Mouse (Mus musculus): ENCODE measurements around the gene Ppp1r11. TPM values are rescaled to one million over a fixed set of nuclear protein-coding genes. Genes with fewer than 3 reads are reported as not detected.

Gene Ppp1r11
- polyA plus RNA-seq, 1 experiment from 2014 or later = 127 TPM

- Histone ChIP-seq H3K9ac (no peak overlapping the region), H3K4me3 (replicated peaks) (no peak overlapping the region), H3K4me2 (no peak overlapping the region), H3K4me1 (peaks cover 21% of the 10 kb centered on the region), H3K27me3 (peaks cover 8% of the 10 kb centered on the region), H3K9me3 (replicated peaks) (no peaks in the 10 kb centered on the region), H3K36me3 (no peaks in the 10 kb centered on the region), H3K27ac (no peak overlapping the region)
- WGBS = 33% methylated on average over 5 of the region's 5 CpGs
- ATAC-seq (replicated peaks; ENCODE audit: low FRiP score) = no peak; the same call in 1 of the 2 replicates
Measured at GRCm38 (mm10) chr17:36982253-36983155, 31.0 kb upstream of the Ppp1r11 start.

GRCm38 (mm10) chr17:36981845-36982244 lies 30.3 kb upstream of the Ppp1r11 start:
- Histone ChIP-seq H3K4me2 (peak overlapping the region; percentile 54), H3K27me3 (peaks cover 4% of the 10 kb centered on the region), H3K4me3 (replicated peaks) (peak overlapping the region; percentile 22), H3K9me3 (replicated peaks) (no peaks in the 10 kb centered on the region), H3K27ac (no peak overlapping the region), H3K4me1 (peaks cover 21% of the 10 kb centered on the region), H3K9ac (no peak overlapping the region), H3K36me3 (no peaks in the 10 kb centered on the region)
- 3% methylated on average over 4 of the region's 4 CpGs for WGBS
- ATAC-seq (replicated peaks; ENCODE audit: low FRiP score) = no peak

GRCm38 (mm10) chr17:36981221-36981813 lies 29.8 kb upstream of the Ppp1r11 start, which contains the start of gene 2410137M14Rik:
2410137M14Rik (minus strand) TSS chr17:36981237.
- Histone ChIP-seq H3K27ac (no peak within 1 kb of the TSS), H3K9ac (no peak within 1 kb of the TSS), H3K27me3 (peaks cover 4% of the 10 kb centered on the region), H3K36me3 (no peaks in the 10 kb centered on the region), H3K4me2 (peak within 1 kb of the TSS; percentile 54), H3K4me1 (peaks cover 21% of the 10 kb centered on the region), H3K4me3 (replicated peaks) (peak within 1 kb of the TSS; percentile 22), H3K9me3 (replicated peaks) (no peaks in the 10 kb centered on the region)
- ATAC-seq (replicated peaks; ENCODE audit: low FRiP score) = peak; percentile 54
- WGBS = 8% methylated on average over 18 of the region's 18 CpGs

- no peaks in the 10 kb centered on the region for H3K4me1 ChIP-seq
- no peaks in the 10 kb centered on the region for H3K9me3 ChIP-seq (replicated peaks)
- no peaks in the 10 kb centered on the region for H3K27me3 ChIP-seq
- no peak for ATAC-seq (replicated peaks; ENCODE audit: low FRiP score)
- no peak overlapping the region for H3K4me3 ChIP-seq (replicated peaks)
- no peak overlapping the region for H3K4me2 ChIP-seq
- whole genome bisulfite sequencing = 57% methylated on average over 8 of the region's 8 CpGs
- H3K27ac ChIP-seq = no peak overlapping the region
- H3K36me3 ChIP-seq = no peaks in the 10 kb centered on the region
- no peak overlapping the region for H3K9ac ChIP-seq
Measured at GRCm38 (mm10) chr17:36973271-36973787, 21.8 kb upstream of the Ppp1r11 start.

GRCm38 (mm10) chr17:36972791-36973190 lies 21.2 kb upstream of the Ppp1r11 start:
- H3K4me2 ChIP-seq = no peak overlapping the region
- 81% methylated on average over 3 of the region's 3 CpGs for WGBS
- H3K4me1 ChIP-seq = no peaks in the 10 kb centered on the region
- no peak overlapping the region for H3K27ac ChIP-seq
- H3K9ac ChIP-seq = no peak overlapping the region
- no peaks in the 10 kb centered on the region for H3K36me3 ChIP-seq
- no peaks in the 10 kb centered on the region for H3K27me3 ChIP-seq
- no peak overlapping the region for H3K4me3 ChIP-seq (replicated peaks)
- H3K9me3 ChIP-seq (replicated peaks) = no peaks in the 10 kb centered on the region
- ATAC-seq (replicated peaks; ENCODE audit: low FRiP score) = no peak

GRCm38 (mm10) chr17:36971172-36971850 lies 19.8 kb upstream of the Ppp1r11 start:
- Histone ChIP-seq H3K9ac (no peak overlapping the region), H3K4me3 (replicated peaks) (no peak overlapping the region), H3K36me3 (no peaks in the 10 kb centered on the region), H3K4me1 (no peaks in the 10 kb centered on the region), H3K27me3 (no peaks in the 10 kb centered on the region), H3K4me2 (no peak overlapping the region), H3K27ac (no peak overlapping the region), H3K9me3 (replicated peaks) (no peaks in the 10 kb centered on the region)
- WGBS = 86% methylated on average over 6 of the region's 6 CpGs
- no peak for ATAC-seq (replicated peaks; ENCODE audit: low FRiP score)

- no peak overlapping the region for H3K4me2 ChIP-seq
- no peak overlapping the region for H3K27ac ChIP-seq
- 86% methylated on average over 14 of the region's 14 CpGs for WGBS
- H3K4me1 ChIP-seq = no peaks in the 10 kb centered on the region
- no peaks in the 10 kb centered on the region for H3K9me3 ChIP-seq (replicated peaks)
- H3K9ac ChIP-seq = no peak overlapping the region
- H3K36me3 ChIP-seq = no peaks in the 10 kb centered on the region
- ATAC-seq (replicated peaks; ENCODE audit: low FRiP score) = no peak
- no peaks in the 10 kb centered on the region for H3K27me3 ChIP-seq
- H3K4me3 ChIP-seq (replicated peaks) = no peak overlapping the region
Measured at GRCm38 (mm10) chr17:36970316-36970890, 18.9 kb upstream of the Ppp1r11 start.

- Histone ChIP-seq H3K9ac (no peak overlapping the region), H3K9me3 (replicated peaks) (no peaks in the 10 kb centered on the region), H3K4me2 (no peak overlapping the region), H3K4me1 (no peaks in the 10 kb centered on the region), H3K27me3 (no peaks in the 10 kb centered on the region), H3K27ac (no peak overlapping the region), H3K36me3 (no peaks in the 10 kb centered on the region), H3K4me3 (replicated peaks) (no peak overlapping the region)
- ATAC-seq (replicated peaks; ENCODE audit: low FRiP score) = no peak
- whole genome bisulfite sequencing = 85% methylated on average over 1 of the region's 1 CpGs
Measured at GRCm38 (mm10) chr17:36966875-36967274, 15.3 kb upstream of the Ppp1r11 start.

- H3K27me3 ChIP-seq = no peaks in the 10 kb centered on the region
- peaks cover 15% of the 10 kb centered on the region for H3K4me1 ChIP-seq
- no peak for ATAC-seq (replicated peaks; ENCODE audit: low FRiP score)
- H3K9ac ChIP-seq = no peak overlapping the region
- H3K27ac ChIP-seq = no peak overlapping the region
- H3K36me3 ChIP-seq = peaks cover 6% of the 10 kb centered on the region
- no peaks in the 10 kb centered on the region for H3K9me3 ChIP-seq (replicated peaks)
- WGBS = 74% methylated on average over 1 of the region's 1 CpGs
- no peak overlapping the region for H3K4me2 ChIP-seq
- H3K4me3 ChIP-seq (replicated peaks) = no peak overlapping the region
Measured at GRCm38 (mm10) chr17:36961125-36961524, 9.6 kb upstream of the Ppp1r11 start.

- peak; percentile 24; the same call in 1 of the 2 replicates for ATAC-seq (replicated peaks; ENCODE audit: low FRiP score)
- 9% methylated on average over 12 of the region's 12 CpGs for WGBS
- H3K27ac ChIP-seq = peak overlapping the region; percentile 85
- no peaks in the 10 kb centered on the region for H3K9me3 ChIP-seq (replicated peaks)
- peak overlapping the region; percentile 74 for H3K9ac ChIP-seq
- H3K4me1 ChIP-seq = peaks cover 15% of the 10 kb centered on the region
- peaks cover 22% of the 10 kb centered on the region for H3K36me3 ChIP-seq
- H3K4me3 ChIP-seq (replicated peaks) = peak overlapping the region; percentile 76
- peak overlapping the region; percentile 78 for H3K4me2 ChIP-seq
- no peaks in the 10 kb centered on the region for H3K27me3 ChIP-seq
Measured at GRCm38 (mm10) chr17:36958884-36959283, 7.3 kb upstream of the Ppp1r11 start.

GRCm38 (mm10) chr17:36957999-36958743 lies 6.6 kb upstream of the Ppp1r11 start, which contains the start of the genes Znrd1 and Znrd1as:
Znrd1 (minus strand) TSS chr17:36958559.
Znrd1as (plus strand) TSS chr17:36958592.
- ATAC-seq (replicated peaks; ENCODE audit: low FRiP score) = peak; percentile 99
- H3K9ac ChIP-seq = peak within 1 kb of the TSS; percentile 74
- WGBS = under 1% methylated on average over 46 of the region's 46 CpGs
- H3K9me3 ChIP-seq (replicated peaks) = no peaks in the 10 kb centered on the region
- H3K4me3 ChIP-seq (replicated peaks) = peak within 1 kb of the TSS; percentile 76
- peak within 1 kb of the TSS; percentile 78 for H3K4me2 ChIP-seq
- H3K27ac ChIP-seq = peak within 1 kb of the TSS; percentile 85
- H3K4me1 ChIP-seq = peaks cover 15% of the 10 kb centered on the region
- peaks cover 22% of the 10 kb centered on the region for H3K36me3 ChIP-seq
- no peaks in the 10 kb centered on the region for H3K27me3 ChIP-seq

All from kidney, embryonic 15.5 days (tissue).